Mouse (Mus musculus) embryonic facial prominence, embryonic 14.5 days (tissue): ENCODE measurements around the gene Ppil4. TPM values are rescaled to one million over a fixed set of nuclear protein-coding genes. Genes with fewer than 3 reads are reported as not detected.
A peak's percentile ranks its signal among the peaks of the same experiment; 100 is the strongest.

Source experiments
- ATAC-seq: fragments of 200-750 bp; cut with Nextera tagmentation; 2 replicates; pipeline ENCODE4 v1.8.0; 2017; ENCODE audit warnings: low read depth, moderate number of reproducible peaks, moderate TSS enrichment
- DNase-seq: peaks from one replicate; pipeline ENCODE4 v3.0.0-alpha.2; 2015; ENCODE audit warnings: low spot score
- H3K27ac ChIP-seq: fragments of 300-500 bp; sonication (generic); replicated peaks from 2 replicates; pipeline ENCODE4 v1.5.1; 2014; ENCODE audit warnings: low read depth, mild to moderate bottlenecking, low read length, moderate library complexity
- H3K27me3 ChIP-seq: fragments of 300-500 bp; sonication (generic); replicated peaks from 2 replicates; pipeline ENCODE4 v1.6.1; 2014; ENCODE audit warnings: low read length; ENCODE audit not compliant: control insufficient read depth, insufficient read depth
- H3K36me3 ChIP-seq: fragments of 300-500 bp; sonication (generic); 2 replicates; pipeline ENCODE4 v1.6.1; 2014; ENCODE audit warnings: low read length, mixed read lengths; ENCODE audit not compliant: control insufficient read depth, insufficient read depth
- H3K4me1 ChIP-seq: fragments of 300-500 bp; sonication (generic); 2 replicates; pipeline ENCODE4 v1.6.1; 2014; ENCODE audit warnings: antibody characterized with exemption, low read length; ENCODE audit not compliant: control insufficient read depth, insufficient read depth
- H3K4me2 ChIP-seq: fragments of 300-500 bp; sonication (generic); 2 replicates; pipeline ENCODE4 v1.6.1; 2014; ENCODE audit warnings: low read depth, mild to moderate bottlenecking, low read length, moderate library complexity, mixed read lengths
- H3K4me3 ChIP-seq: fragments of 300-500 bp; sonication (generic); 2 replicates; pipeline ENCODE4 v1.5.1; 2014; ENCODE audit warnings: low read depth, mild to moderate bottlenecking, low read length
- H3K9ac ChIP-seq: fragments of 300-500 bp; sonication (generic); 2 replicates; pipeline ENCODE4 v1.6.1; 2014; ENCODE audit warnings: low read depth, mild to moderate bottlenecking, low read length, moderate library complexity, mixed read lengths
- H3K9me3 ChIP-seq: fragments of 300-500 bp; sonication (generic); 2 replicates; pipeline ENCODE4 v1.6.1; 2016; ENCODE audit warnings: low read length; ENCODE audit not compliant: control insufficient read depth
- WGBS: fragments of 180-500 bp; shearing (Covaris S2); extraction: QIAGEN DNeasy Blood & Tissue Kit; methylation state at CpG from one replicate; pipeline ENCODE4 v1.1.7; 2014; 5-methylcytosine and 5-hydroxymethylcytosine counted together
- polyA plus RNA-seq: library from polyadenylated mRNA; unstranded; fragments of >200 nt; fragmentation: Nextera tagmentation; extraction: Ambion mirVana; gene quantifications from 2 replicates; pipeline ENCODE4 v1.2.1, GENCODE M21; 2014

Ppil4 gene
- polyA plus RNA-seq, 1 experiment from 2014 or later = 32.8 TPM

GRCm38 (mm10) chr10:7818676-7819075 is 26.0 kb downstream of the Ppil4 start:
- WGBS = 92% methylated on average over 4 of the region's 4 CpGs
- ATAC-seq (no peak), DNase-seq (no peak)
- H3K4me2 ChIP-seq = no peak overlapping the region
- no peaks in the 10 kb centered on the region for H3K27me3 ChIP-seq
- peaks cover 66% of the 10 kb centered on the region for H3K36me3 ChIP-seq
- H3K9ac ChIP-seq = no peak overlapping the region
- H3K9me3 ChIP-seq = no peaks in the 10 kb centered on the region
- no peak overlapping the region for H3K27ac ChIP-seq
- H3K4me3 ChIP-seq = no peak overlapping the region
- no peaks in the 10 kb centered on the region for H3K4me1 ChIP-seq

- Histone ChIP-seq H3K9ac (no peak overlapping the region), H3K9me3 (no peaks in the 10 kb centered on the region), H3K27ac (no peak overlapping the region), H3K36me3 (peaks cover 65% of the 10 kb centered on the region), H3K4me1 (no peaks in the 10 kb centered on the region), H3K4me3 (no peak overlapping the region), H3K4me2 (no peak overlapping the region), H3K27me3 (no peaks in the 10 kb centered on the region)
- ATAC-seq = no peak
- DNase-seq = no peak
- WGBS = 88% methylated on average over 4 of the region's 4 CpGs
Observed at GRCm38 (mm10) chr10:7819156-7819555, 26.5 kb downstream of the Ppil4 start.

- no peaks in the 10 kb centered on the region for H3K9me3 ChIP-seq
- peaks cover 64% of the 10 kb centered on the region for H3K36me3 ChIP-seq
- H3K4me2 ChIP-seq = no peak overlapping the region
- H3K9ac ChIP-seq = no peak overlapping the region
- H3K4me3 ChIP-seq = no peak overlapping the region
- no peaks in the 10 kb centered on the region for H3K4me1 ChIP-seq
- ATAC-seq (no peak), DNase-seq (no peak)
- H3K27ac ChIP-seq = no peak overlapping the region
- H3K27me3 ChIP-seq = no peaks in the 10 kb centered on the region
- 94% methylated on average over 4 of the region's 4 CpGs for WGBS
Observed at GRCm38 (mm10) chr10:7819603-7820002, 26.9 kb downstream of the Ppil4 start.

GRCm38 (mm10) chr10:7820171-7820570 is 27.5 kb downstream of the Ppil4 start:
- H3K36me3 ChIP-seq = peaks cover 66% of the 10 kb centered on the region
- H3K27me3 ChIP-seq = no peaks in the 10 kb centered on the region
- H3K9me3 ChIP-seq = no peaks in the 10 kb centered on the region
- ATAC-seq = no peak
- H3K4me2 ChIP-seq = no peak overlapping the region
- H3K27ac ChIP-seq = no peak overlapping the region
- WGBS = 91% methylated on average over 5 of the region's 5 CpGs
- H3K9ac ChIP-seq = no peak overlapping the region
- no peaks in the 10 kb centered on the region for H3K4me1 ChIP-seq
- no peak for DNase-seq
- no peak overlapping the region for H3K4me3 ChIP-seq

- Histone ChIP-seq H3K9ac (no peak overlapping the region), H3K27me3 (no peaks in the 10 kb centered on the region), H3K36me3 (peaks cover 50% of the 10 kb centered on the region), H3K27ac (no peak overlapping the region), H3K4me3 (no peak overlapping the region), H3K9me3 (no peaks in the 10 kb centered on the region), H3K4me2 (no peak overlapping the region), H3K4me1 (no peaks in the 10 kb centered on the region)
- ATAC-seq (no peak), DNase-seq (no peak)
- WGBS = 95% methylated on average over 12 of the region's 12 CpGs
Observed at GRCm38 (mm10) chr10:7821981-7822380, 29.3 kb downstream of the Ppil4 start.

- Histone ChIP-seq H3K36me3 (peaks cover 38% of the 10 kb centered on the region), H3K4me1 (no peaks in the 10 kb centered on the region), H3K4me2 (no peak overlapping the region), H3K4me3 (no peak overlapping the region), H3K9me3 (no peaks in the 10 kb centered on the region), H3K27me3 (no peaks in the 10 kb centered on the region), H3K9ac (no peak overlapping the region), H3K27ac (no peak overlapping the region)
- ATAC-seq = no peak; the same call in 1 of the 2 replicates
- DNase-seq = no peak
- 81% methylated on average over 9 of the region's 9 CpGs for WGBS
Observed at GRCm38 (mm10) chr10:7824663-7825280, 32.1 kb downstream of the Ppil4 start.

- no peak for ATAC-seq
- no peaks in the 10 kb centered on the region for H3K4me1 ChIP-seq
- peaks cover 33% of the 10 kb centered on the region for H3K36me3 ChIP-seq
- H3K9ac ChIP-seq = no peak overlapping the region
- H3K4me2 ChIP-seq = no peak overlapping the region
- no peak overlapping the region for H3K4me3 ChIP-seq
- no peaks in the 10 kb centered on the region for H3K27me3 ChIP-seq
- H3K9me3 ChIP-seq = no peaks in the 10 kb centered on the region
- H3K27ac ChIP-seq = no peak overlapping the region
- DNase-seq = no peak
- 90% methylated on average over 4 of the region's 4 CpGs for WGBS
Observed at GRCm38 (mm10) chr10:7825281-7825665, 32.6 kb downstream of the Ppil4 start.

- ATAC-seq (no peak), DNase-seq (no peak)
- H3K4me3 ChIP-seq = no peak overlapping the region
- no peak overlapping the region for H3K4me2 ChIP-seq
- H3K27ac ChIP-seq = no peak overlapping the region
- no peaks in the 10 kb centered on the region for H3K4me1 ChIP-seq
- no peak overlapping the region for H3K9ac ChIP-seq
- no peaks in the 10 kb centered on the region for H3K9me3 ChIP-seq
- peaks cover 27% of the 10 kb centered on the region for H3K36me3 ChIP-seq
- 95% methylated on average over 9 of the region's 9 CpGs for WGBS
- no peaks in the 10 kb centered on the region for H3K27me3 ChIP-seq
Observed at GRCm38 (mm10) chr10:7826106-7826505, 33.4 kb downstream of the Ppil4 start.

GRCm38 (mm10) chr10:7832171-7832676 is 39.5 kb downstream of the Ppil4 start, which contains the start of gene Zc3h12d:
TSS of gene Zc3h12d (plus strand) at chr10:7832470.
- Histone ChIP-seq H3K4me3 (peak within 1 kb of the TSS; percentile 27), H3K27ac (no peak within 1 kb of the TSS), H3K4me2 (peak within 1 kb of the TSS; percentile 58), H3K36me3 (no peaks in the 10 kb centered on the region), H3K27me3 (no peaks in the 10 kb centered on the region), H3K9ac (peak within 1 kb of the TSS; percentile 54; the same call in 1 of the 2 replicates), H3K4me1 (peaks cover 8% of the 10 kb centered on the region; the same call in 1 of the 2 replicates), H3K9me3 (no peaks in the 10 kb centered on the region)
- peak; percentile 87 for ATAC-seq
- DNase-seq = peak; percentile 59
- 5% methylated on average over 15 of the region's 15 CpGs for WGBS
